Mouse (Mus musculus) heart, postnatal 14 days (tissue): ENCODE results near the gene Pmfbp1. TPM values are rescaled to one million over a fixed set of nuclear protein-coding genes. Genes with fewer than 3 reads are reported as not detected.
A peak's percentile ranks its signal among the peaks of the same experiment; 100 is the strongest.
"Not testable (repeated sequence)": the region's sequence is repeated elsewhere in the genome, so short reads cannot be mapped to it uniquely, and the experiment has no call there.

Source experiments
- DNase-seq, 2 experiments: peaks; one replicate each; pipeline ENCODE4 v3.0.0; 2021 to 2022
- intact Hi-C: fragments of 180-260 bp; cut with DNase I; formaldehyde crosslinking; loops from one replicate; pipeline ENCODE4 v1.15.1; 2025
- long read RNA-seq, 2 experiments: library from polyadenylated mRNA; stranded (forward); transcript quantifications; one replicate each; pipeline ENCODE4 v2.0.0; 2021
- total RNA-seq, 2 experiments: library from RNA; stranded (reverse); gene quantifications; 2 replicates each; pipeline ENCODE4 v1.2.3; 2021

Gene Pmfbp1
- not detected for total RNA-seq
- long read RNA-seq, experiment 1 = 0 reads
- long read RNA-seq, experiment 2 = 0 reads

DNA sequence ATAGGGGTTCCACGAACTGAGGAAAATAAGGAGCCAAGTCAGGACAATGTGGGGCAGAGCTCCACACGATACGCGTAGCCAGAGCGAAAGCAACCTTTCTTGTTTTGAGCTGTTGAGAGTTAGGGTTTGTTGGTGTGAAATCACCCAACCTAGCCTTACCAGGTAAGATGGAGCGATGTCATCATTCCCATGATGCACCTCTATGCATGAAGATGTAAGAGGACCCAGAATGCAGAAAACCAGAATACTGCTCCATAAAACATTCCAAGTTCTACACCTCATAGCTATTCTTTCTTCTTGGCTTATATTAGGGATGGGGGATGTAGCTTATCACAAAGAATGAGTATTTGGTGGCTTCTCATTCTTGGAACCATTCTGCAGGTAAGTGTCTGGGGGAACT is at the start of gene Pmfbp1:
Gene Pmfbp1 (plus strand): TSS at position 301 of the 400 bp plus-strand sequence.
- no peak for DNase-seq

GRCm38 (mm10) chr8:109446896-109447295 is 46.9 kb upstream of the Pmfbp1 start:
- DNase-seq, intact Hi-C loops: not testable (repeated sequence)

More for the DNA sequence above, at the start of gene Pmfbp1:
- intact Hi-C loops = no loop called here

DNA sequence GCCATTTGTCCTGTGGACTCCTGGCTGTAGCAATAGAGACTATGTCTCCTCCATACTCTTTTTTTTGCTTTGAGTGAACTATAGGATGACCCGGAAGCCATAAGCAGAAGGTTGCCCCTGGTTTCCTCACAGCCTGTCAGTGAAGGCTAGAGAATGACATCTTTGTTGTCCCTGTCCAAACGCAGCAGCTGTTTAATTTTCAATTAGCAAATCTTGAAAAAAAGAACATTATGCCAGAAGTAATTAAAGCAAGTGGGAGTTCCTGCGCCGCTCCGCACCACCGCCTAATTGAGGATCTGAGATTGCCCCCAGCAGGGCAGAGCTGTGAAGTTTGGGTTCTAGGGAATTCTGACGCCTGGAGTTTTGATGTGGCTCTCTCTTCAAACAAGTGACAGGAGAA is 42.8 kb upstream of the Pmfbp1 start:
- intact Hi-C loops = no loop called here
- no peak for DNase-seq

DNA sequence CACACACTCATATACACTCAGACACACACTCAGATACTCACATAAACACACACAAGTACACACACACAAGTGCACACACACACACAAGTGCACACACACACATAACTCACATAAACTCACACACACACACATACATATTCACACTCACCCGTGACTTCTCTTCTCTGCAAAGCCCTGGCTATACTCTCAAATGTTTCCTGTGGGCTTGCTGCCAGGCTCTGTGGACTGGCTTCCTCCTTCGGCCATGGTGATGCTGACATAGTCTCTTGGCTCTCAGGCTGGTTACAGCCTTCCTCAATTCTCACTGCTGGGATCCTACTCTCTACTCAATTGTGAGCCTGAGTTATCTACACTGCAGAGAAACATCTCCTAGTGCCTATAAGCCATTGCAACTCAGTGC is 38.7 kb upstream of the Pmfbp1 start:
- DNase-seq = peak; percentile 25 to 31
- intact Hi-C loops = no loop called here

DNA sequence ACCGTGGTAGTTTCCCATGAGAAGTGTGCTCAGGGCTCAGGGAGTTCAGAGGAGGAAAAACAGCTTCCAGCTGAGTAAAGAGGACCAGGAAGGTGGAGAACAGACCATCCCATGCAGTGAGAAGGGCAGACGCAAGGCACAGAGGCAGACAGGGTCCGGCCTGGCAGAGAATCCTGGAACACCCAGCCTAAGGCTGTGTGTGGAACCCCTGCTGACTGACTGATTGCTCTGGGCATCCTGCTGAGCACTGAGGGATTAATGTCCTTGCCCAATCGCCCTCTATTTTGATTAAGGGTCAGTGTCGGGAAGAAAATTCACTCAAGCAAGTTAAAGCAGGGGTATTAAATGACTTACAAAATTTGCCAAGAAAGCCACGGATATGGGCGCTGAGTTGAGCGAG is 36.4 kb upstream of the Pmfbp1 start:
- intact Hi-C loops = no loop called here
- DNase-seq = no peak

DNA sequence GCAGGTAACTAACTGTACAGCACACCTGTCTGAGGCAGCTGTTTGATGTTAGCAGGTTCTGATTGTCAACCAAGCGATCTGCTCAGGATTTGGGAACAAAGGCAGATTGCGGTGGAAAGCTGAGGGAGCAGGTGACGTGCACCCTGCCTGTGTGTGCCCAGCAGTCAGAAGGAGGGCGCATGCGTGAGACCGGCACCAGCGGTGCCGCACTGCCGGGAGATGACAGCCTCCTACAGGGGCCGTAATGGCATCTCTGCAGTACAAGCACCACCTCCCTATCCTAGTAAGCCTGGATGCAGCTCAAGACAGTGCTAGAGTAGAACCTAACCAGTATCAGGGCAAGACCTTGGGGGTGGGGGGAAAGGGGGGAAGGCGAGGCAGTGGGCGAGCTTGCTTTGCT is 35.2 kb upstream of the Pmfbp1 start:
- peak in 1 of 2 experiments; percentile 10 for DNase-seq
- intact Hi-C loops = no loop called here

GRCm38 (mm10) chr8:109463075-109463474 is 30.8 kb upstream of the Pmfbp1 start:
- no peak for DNase-seq
- intact Hi-C loops = no loop called here

DNA sequence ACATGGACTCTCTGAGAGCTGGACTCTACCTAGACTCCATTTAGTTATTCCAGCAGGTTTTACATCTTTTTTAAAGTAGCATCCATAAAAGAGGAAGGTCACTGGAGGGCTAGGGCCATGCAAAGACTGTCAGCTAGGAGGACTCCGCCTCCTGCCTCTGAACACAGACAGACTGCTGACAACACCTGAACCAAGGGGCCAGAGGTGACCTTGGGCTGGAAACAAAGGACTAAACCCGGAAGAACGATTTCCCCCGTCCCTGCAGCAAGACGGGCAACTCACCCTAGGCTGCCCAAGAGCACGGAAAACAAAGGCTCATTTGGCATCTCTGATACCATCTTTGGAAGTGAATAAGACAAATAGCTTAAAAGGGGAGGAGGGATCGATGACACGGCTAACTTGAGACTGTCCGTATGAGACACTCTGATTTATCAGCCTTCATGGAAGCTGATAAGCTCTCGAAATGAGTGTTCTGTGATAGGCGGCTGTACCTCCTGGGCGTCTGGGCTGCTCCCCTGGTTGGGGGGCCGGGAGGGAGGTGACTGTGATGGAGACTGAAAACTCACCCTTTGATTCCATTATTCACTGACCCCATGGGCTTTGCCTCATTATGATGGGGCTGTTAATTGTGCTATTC is 30.0 kb upstream of the Pmfbp1 start:
- DNase-seq = no peak
- intact Hi-C loops = no loop called here

- intact Hi-C loops = no loop called here
Observed at GRCm38 (mm10) chr8:109464451-109464891, 29.4 kb upstream of the Pmfbp1 start.

DNA sequence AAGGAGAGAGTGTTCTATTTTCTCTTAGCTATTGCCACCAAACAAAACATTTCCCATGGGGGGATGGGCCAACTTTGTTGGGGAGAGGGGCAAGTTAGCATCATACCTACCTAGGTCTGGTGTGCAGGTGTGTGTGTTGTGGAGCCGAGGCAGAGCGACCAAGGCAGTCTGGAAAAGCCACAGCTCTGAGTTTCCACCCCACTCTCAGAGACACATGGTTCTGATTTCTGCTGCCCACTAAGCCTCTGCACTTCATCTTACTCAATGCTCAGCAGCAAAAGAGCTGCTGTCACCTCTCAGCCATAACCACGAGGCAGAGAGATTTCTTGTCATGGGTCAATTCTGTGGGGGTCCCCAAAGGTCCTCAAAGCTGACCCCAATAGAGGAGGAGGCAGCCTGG is 28.8 kb upstream of the Pmfbp1 start:
- no peak for DNase-seq
- intact Hi-C loops = no loop called here

More at GRCm38 (mm10) chr8:109464451-109464891, 29.4 kb upstream of the Pmfbp1 start:
- DNase-seq = peak in 1 of 2 experiments; percentile 14

- DNase-seq = no peak
- intact Hi-C loops = no loop called here
Observed at GRCm38 (mm10) chr8:109465761-109466160, 28.1 kb upstream of the Pmfbp1 start.

- intact Hi-C loops = no loop called here
- no peak for DNase-seq
Observed at GRCm38 (mm10) chr8:109467516-109467915, 26.3 kb upstream of the Pmfbp1 start.

- no peak for DNase-seq
- intact Hi-C loops = no loop called here
Observed at GRCm38 (mm10) chr8:109468112-109468511, 25.7 kb upstream of the Pmfbp1 start.

GRCm38 (mm10) chr8:109471876-109472275 is 22.0 kb upstream of the Pmfbp1 start:
- DNase-seq = no peak
- intact Hi-C loops = no loop called here

DNA sequence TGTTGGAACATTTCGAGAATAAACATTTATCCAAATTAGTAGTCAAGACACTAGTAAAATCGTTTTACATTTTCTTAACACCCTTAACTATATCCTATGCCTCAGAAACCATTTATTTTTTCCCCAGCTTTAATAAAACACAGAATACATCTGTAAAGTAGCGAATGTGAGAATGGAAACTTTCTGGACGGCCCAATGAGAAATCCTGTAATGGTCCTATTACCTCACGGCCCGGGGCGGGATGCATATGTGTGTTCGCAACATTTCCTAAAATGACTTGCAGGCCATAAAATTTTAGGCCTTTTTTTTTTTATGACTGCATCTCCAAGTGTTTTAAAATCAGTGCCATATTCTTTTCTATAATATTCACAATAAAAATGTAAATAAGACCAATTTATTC is 21.4 kb upstream of the Pmfbp1 start:
- no peak for DNase-seq
- intact Hi-C loops = no loop called here

DNA sequence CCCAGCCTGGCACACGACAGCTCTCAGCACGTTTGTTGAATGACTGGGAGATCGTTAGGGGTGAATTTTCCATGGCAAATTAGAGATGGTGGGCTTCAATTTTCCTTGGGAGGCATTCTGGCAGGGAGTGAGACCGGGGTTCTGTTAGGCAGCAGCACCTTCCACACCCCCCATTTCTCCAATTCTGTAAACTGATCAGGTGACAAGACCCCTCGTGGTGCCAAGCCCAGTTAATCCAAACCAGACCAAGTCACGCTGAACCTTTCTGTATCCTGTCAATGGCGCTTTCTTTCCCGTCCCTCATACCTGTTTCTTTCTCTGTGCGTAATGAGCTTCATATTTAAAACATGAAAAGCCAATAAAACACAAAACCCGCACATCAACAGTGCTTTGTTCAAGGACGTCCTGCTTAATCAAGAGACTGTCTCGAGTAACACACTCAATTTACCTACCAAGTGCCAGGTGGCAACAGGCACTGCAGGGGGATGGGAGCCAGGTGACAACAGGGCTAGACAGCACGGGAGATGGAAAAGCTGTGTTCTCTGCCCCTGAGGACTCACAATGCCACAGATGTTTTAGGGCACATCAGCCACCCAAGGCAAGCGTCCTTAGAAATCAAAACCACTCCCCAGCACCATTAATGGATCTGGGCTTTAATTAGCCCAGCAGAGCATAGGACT is 19.2 kb upstream of the Pmfbp1 start:
- no peak for DNase-seq
- intact Hi-C loops = no loop called here

- intact Hi-C loops = no loop called here
- DNase-seq = no peak
Observed at GRCm38 (mm10) chr8:109475436-109475835, 18.4 kb upstream of the Pmfbp1 start.

DNA sequence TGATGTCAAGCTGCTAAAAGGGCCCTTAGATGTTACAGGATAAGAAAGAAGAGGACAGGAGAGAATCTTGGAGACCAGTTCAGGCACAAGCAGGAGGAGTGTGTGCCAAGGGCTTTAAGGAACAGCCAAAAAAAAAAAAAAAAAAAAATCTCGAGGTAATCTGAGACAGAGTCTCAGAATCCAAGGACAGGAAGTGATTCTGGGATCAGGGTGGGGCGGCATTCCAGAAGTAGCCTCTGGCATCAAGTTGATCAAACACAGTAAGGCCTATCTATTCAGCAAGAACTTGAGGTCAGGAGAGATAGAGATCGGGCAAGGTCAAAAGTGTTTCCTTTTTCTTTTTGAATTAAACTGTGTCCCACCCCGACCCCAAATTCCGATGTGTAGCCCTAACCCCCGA is 15.2 kb upstream of the Pmfbp1 start:
- intact Hi-C loops = no loop called here
- DNase-seq = no peak

DNA sequence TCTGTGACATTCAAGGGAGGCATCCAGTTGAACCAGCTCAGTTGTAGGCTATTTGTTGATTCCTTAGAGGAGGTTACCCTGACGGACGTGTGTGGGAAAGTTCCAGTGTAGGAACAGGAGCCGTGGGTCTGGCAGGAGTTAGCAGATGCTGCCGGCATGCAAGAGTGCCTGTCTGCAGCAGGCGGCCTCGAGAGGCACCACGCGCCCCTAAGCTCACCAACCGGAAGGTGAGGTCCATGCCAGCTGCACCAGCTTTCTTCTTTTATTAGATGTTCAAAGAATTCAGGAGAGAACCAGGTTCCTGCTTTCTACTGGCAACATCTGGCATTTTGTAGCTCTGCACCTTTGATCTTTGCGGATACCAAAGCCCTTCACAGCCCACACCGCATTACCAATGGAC is 9.1 kb upstream of the Pmfbp1 start:
- DNase-seq = no peak

GRCm38 (mm10) chr8:109485530-109485929 is 8.3 kb upstream of the Pmfbp1 start:
- DNase-seq = no peak
- intact Hi-C loops = no loop called here

More for the DNA sequence above, 9.1 kb upstream of the Pmfbp1 start:
- intact Hi-C loops = no loop called here

GRCm38 (mm10) chr8:109492785-109493184 is 1.0 kb upstream of the Pmfbp1 start:
- intact Hi-C loops = no loop called here

DNA sequence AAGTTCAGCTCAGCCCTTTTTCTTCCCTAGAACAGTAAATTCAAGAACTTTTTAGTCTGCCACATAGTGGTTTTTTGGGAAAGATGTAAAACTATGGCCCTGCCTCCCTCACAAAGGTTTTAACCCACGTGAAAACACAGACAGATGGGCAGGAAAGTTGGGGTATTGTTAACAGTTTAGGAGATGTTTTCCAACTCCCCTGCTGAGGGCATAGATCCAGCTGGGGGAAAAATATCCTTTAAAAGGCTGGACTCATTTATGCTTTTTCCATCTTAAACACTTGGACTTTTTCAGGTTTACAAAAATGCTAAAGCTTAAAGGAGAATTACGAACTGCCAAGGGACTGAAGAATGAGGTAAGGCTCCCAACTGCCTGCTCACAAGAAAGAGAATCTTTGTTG is 774 bp downstream of the Pmfbp1 start:
- DNase-seq = no peak
- intact Hi-C loops = no loop called here

More at GRCm38 (mm10) chr8:109492785-109493184, 1.0 kb upstream of the Pmfbp1 start:
- no peak for DNase-seq
